Mouse (Mus musculus) right cerebral cortex, adult 2 months (tissue): ENCODE data around the gene Gm17654.
A peak's percentile ranks its signal among the peaks of the same experiment; 100 is the strongest.
"Not testable (repeated sequence)": the region's sequence is repeated elsewhere in the genome, so short reads cannot be mapped to it uniquely, and the experiment has no call there.

ENCODE experiments used
- DNase-seq, 2 experiments: peaks; one replicate each; pipeline ENCODE4 v3.0.0; 2021 to 2022; ENCODE audit warnings: low spot score in 2 of 2

Gm17654 gene

GRCm38 (mm10) chr14:43579046-43579445 is at the start of gene Gm17654:
Gene Gm17654 (minus strand): TSS chr14:43579146.
- DNase-seq: not testable (repeated sequence)

DNA sequence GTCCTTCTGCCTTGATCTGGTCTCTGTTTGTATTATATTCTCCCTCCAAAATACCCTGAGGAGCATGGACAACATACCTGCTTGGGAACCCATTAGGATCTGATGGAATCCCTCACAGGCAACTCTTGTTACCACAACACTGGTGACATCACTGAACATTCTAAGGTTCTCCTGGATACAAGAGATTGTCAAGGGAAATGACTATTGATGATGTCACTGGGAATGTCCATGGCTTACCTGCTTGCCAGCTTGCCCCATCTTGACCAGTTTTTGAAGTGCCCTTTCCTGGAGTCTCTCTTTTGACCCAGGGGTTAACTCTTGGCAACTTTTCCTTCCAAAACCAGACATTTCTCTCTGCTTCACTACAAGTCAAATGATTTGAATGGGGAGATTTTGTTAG is 29.0 kb upstream of the Gm17654 start, which contains the start of gene Gm10375:
TSS of gene Gm10375 (minus strand) at position 101 of the 400 bp plus-strand sequence.
- DNase-seq: not testable (repeated sequence)

DNA sequence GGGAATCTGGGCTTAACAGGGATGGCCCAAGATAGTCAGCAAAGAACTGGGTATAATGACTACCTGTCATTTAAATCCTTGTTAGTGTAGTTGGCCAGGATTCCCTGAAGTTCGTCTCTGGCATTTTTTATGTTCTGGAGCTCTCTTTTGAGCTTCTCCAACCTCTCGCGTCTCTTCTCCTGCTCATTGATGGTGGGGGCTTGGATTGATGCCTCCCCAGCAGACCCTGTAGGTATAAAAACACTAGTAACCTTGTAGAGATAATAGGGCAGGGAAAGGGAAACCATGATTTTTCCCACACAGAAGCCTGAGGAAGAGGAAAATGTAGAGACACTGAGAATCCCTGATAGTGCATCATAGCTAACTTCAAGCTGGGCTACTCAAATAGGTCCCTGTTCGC is 977 bp downstream of the Gm17654 start:
- DNase-seq: not testable (repeated sequence)

- DNase-seq: peak in 1 of 2 experiments; percentile 37
These were observed 26.7 kb downstream of the Gm17654 start for GRCm38 (mm10) chr14:43552271-43552670.

DNA sequence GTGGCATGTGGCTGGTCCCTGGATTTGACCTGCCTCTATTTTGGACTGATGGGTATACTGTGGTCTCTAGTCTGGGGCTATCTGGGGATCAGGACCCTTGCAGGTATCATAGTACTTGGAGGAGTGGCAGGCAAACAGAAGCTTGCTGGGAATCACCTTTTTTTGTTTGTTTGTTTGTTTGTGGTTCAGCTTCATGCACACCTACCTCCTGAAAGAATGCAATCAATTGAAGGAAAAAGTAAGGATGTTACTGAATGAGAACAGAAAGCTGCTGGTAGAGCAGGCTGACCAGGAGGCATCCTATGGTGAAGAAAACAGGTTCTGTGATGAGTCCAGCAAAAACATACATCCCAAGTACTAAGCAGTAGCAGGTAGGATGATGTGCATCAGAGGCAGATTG is 32.7 kb downstream of the Gm17654 start:
- not testable (repeated sequence) for DNase-seq

GRCm38 (mm10) chr14:43543276-43543675 is 35.7 kb downstream of the Gm17654 start, which contains the start of gene Gm5799:
Gene Gm5799 (plus strand): TSS chr14:43543576.
- not testable (repeated sequence) for DNase-seq

- DNase-seq: not testable (repeated sequence)
These were observed 40.8 kb downstream of the Gm17654 start for GRCm38 (mm10) chr14:43538144-43538543.

DNA sequence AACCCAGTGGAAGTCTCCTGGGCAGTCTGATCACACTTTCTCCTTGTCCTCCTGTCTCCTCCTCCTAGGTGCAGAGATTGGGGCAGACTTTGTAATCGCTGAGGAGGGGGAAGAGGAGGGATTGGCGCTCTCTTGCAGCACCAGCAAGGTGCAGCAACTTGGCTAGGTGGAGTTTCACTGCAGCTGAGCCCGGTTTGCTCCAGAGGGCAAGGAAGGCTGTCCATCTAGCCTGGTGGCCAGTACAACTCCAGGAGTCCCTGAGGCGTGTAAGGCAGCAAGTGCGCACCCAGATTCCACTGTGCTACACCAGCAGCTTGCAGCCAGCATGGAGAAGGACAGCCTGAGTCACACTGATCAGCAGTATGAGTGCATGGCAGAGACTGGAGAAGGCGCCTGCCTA is 46.6 kb downstream of the Gm17654 start:
- DNase-seq: not testable (repeated sequence)

GRCm38 (mm10) chr14:43532011-43532383 is 46.9 kb downstream of the Gm17654 start:
- DNase-seq: not testable (repeated sequence)

DNA sequence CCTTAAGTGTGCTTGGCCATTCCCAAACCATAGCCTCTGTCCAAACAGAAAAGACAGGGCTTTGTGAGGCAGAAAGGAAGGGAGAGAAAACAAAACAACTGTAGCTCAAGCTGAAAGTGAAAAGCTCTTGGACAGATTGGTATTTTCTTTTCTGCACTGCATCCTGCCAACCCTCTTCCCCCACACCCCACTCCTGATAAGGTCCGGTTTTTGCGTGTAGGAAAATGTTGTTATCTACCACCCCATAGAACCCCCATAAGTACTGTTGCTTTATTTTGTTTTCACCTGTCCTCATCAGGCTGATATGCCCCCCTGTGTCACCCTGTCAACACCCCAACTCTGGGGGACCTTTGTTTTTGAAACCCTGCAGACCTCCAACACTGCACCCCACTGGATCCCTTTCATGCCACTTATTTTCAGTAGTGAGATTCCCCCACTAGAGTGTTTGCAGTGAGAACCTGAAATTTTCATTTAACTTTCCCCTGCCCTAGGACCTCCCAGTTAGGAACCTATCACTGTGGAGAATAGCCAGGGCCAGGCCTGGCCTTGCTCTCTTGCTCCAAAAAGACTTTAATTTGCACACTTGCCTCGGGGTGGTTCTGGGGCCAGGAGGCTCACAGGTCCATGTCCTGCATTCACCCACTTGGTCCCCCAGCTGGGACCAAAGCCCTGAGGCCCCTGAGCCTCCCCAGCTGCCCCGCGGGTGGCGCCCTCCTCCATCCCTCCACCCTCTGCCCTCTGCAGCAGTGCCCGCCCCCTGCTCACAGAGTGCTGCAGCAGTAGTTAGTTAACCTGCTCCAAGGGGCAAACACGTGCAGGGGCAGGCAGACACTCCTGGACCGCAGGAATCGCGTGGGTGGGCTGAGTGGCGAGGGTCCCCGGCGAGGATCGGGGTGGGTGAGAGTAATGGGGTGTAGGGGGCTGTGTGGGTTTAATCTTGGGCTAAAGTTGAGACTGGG is 47.6 kb downstream of the Gm17654 start:
- DNase-seq: not testable (repeated sequence)
